ENCODE assay signal across 23 mouse cellular contexts in the genomic region with DNA sequence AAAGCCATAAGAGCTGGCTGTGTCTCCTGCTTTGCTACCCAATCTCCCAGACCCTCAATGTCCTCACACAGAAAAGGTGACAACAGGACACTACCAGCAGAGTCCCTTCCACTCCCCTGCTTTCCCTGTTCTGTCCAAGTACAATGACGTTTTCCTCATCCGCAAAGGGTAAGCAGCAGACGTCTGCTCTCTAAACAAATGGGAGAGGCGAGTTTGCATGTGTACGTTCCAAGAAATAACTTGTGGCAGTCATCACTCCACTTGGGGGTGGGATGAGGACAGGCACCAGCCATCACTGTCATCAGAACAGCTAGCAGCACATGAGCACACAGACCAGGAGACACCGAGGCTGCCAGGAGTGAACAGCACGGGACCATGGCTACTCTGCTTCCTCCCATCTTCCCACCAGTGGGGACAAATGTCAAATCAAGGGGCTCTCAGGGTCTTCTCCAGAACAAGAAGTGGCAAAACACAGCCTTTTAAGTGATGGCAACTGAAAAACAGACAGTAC. TPM values are rescaled to one million over a fixed set of nuclear protein-coding genes. Genes with fewer than 3 reads are reported as not detected.
DNase-seq lines count a peak whose midpoint lies in the region; ATAC-seq and TF ChIP-seq lines count a peak whose summit lies in the region.
"Had no signal": no experiment of that assay in that cellular context is flagged by ENCODE, and none has a peak within 500 bp of the region (broad histone marks: within the 10 kb centered on the region; RNA-seq: fewer than 3 reads in every experiment).

No protein-coding gene starts in this region.

- H3K9me3 ChIP-seq in forebrain, postnatal 0 days (ENCODE audit: low read length): no peaks in the 10 kb centered on the region
- no peaks in the 10 kb centered on the region for H3K9me3 ChIP-seq in forebrain, embryonic 10.5 days
- no peaks in the 10 kb centered on the region for H3K9me3 ChIP-seq in heart, embryonic 14.5 days (ENCODE audit: control insufficient read depth, low read length)
- H3K9me3 ChIP-seq in midbrain, embryonic 11.5 days (ENCODE audit: control insufficient read depth, low read length): no peaks in the 10 kb centered on the region
- H3K9me3 ChIP-seq in midbrain, embryonic 14.5 days (ENCODE audit: control insufficient read depth, low read length): no peaks in the 10 kb centered on the region
- H3K9me3 ChIP-seq: forebrain, embryonic 12.5 days; hindbrain, embryonic 12.5 days; kidney, embryonic 15.5 days; limb, embryonic 13.5 days; liver, embryonic 13.5 days; midbrain, embryonic 10.5 days had no signal

- H3K27me3 ChIP-seq in forebrain, postnatal 0 days (ENCODE audit: insufficient read depth, low read length): peaks cover 4% of the 10 kb centered on the region; the same call in 1 of the 2 replicates
- H3K27me3 ChIP-seq in forebrain, embryonic 10.5 days (ENCODE audit: poor library complexity, severe bottlenecking): peaks cover 56% of the 10 kb centered on the region
- no peaks in the 10 kb centered on the region for H3K27me3 ChIP-seq in heart, embryonic 14.5 days (ENCODE audit: control insufficient read depth, insufficient read depth, low read length)
- peaks cover 18% of the 10 kb centered on the region for H3K27me3 ChIP-seq in midbrain, embryonic 11.5 days (ENCODE audit: control insufficient read depth, insufficient read depth, low read length)
- peaks cover 13% of the 10 kb centered on the region for H3K27me3 ChIP-seq in midbrain, embryonic 14.5 days (ENCODE audit: control insufficient read depth, insufficient read depth, low read length)

- H3K36me3 ChIP-seq in forebrain, postnatal 0 days (ENCODE audit: insufficient read depth): no peaks in the 10 kb centered on the region
- H3K36me3 ChIP-seq in forebrain, embryonic 10.5 days (replicated peaks): no peaks in the 10 kb centered on the region
- H3K36me3 ChIP-seq in heart, embryonic 14.5 days (ENCODE audit: control insufficient read depth, insufficient read depth, low read length): no peaks in the 10 kb centered on the region
- no peaks in the 10 kb centered on the region for H3K36me3 ChIP-seq in midbrain, embryonic 11.5 days (ENCODE audit: control insufficient read depth, insufficient read depth, low read length)
- H3K36me3 ChIP-seq in midbrain, embryonic 14.5 days (ENCODE audit: control insufficient read depth, insufficient read depth, low read length): no peaks in the 10 kb centered on the region
- H3K36me3 ChIP-seq: forebrain, embryonic 12.5 days; hindbrain, embryonic 12.5 days; kidney, embryonic 15.5 days; limb, embryonic 13.5 days; liver, embryonic 13.5 days; midbrain, embryonic 10.5 days had no signal

- no peak overlapping the region for H3K4me3 ChIP-seq in forebrain, postnatal 0 days (ENCODE audit: low read depth, low read length)
- no peak overlapping the region for H3K4me3 ChIP-seq in forebrain, embryonic 10.5 days
- H3K4me3 ChIP-seq in heart, embryonic 14.5 days (ENCODE audit: control insufficient read depth in 1 of 2, insufficient read depth in 1 of 2, low read depth in 1 of 2, low read length in 2 of 2): no peak overlapping the region
- no peak overlapping the region for H3K4me3 ChIP-seq in midbrain, embryonic 11.5 days (ENCODE audit: low read depth, low read length)
- H3K4me3 ChIP-seq in midbrain, embryonic 14.5 days (replicated peaks; ENCODE audit: low read depth, low read length): no peak overlapping the region
- H3K4me3 ChIP-seq: forebrain, embryonic 12.5 days; hindbrain, embryonic 12.5 days; kidney, embryonic 15.5 days; limb, embryonic 13.5 days; liver, embryonic 13.5 days; midbrain, embryonic 10.5 days had no signal

- no peak overlapping the region for H3K9ac ChIP-seq in forebrain, postnatal 0 days
- H3K9ac ChIP-seq in heart, embryonic 14.5 days (ENCODE audit: low read length): 0 out of 2 replicates have a peak overlapping the region, but pooled peaks have one; percentile 21
- H3K9ac ChIP-seq in midbrain, embryonic 11.5 days (ENCODE audit: low read length): no peak overlapping the region
- no peak overlapping the region for H3K9ac ChIP-seq in midbrain, embryonic 14.5 days (replicated peaks; ENCODE audit: low read length)
- H3K9ac ChIP-seq: forebrain, embryonic 12.5 days; hindbrain, embryonic 12.5 days; kidney, embryonic 15.5 days; limb, embryonic 13.5 days; liver, embryonic 13.5 days had no signal

- no peak for TF ChIP-seq CTCF in forebrain, postnatal 0 days (IDR thresholded peaks at IDR 0.05; ENCODE audit: low read depth)

- H3K4me1 ChIP-seq in forebrain, postnatal 0 days (ENCODE audit: insufficient read depth): peaks cover 7% of the 10 kb centered on the region; the same call in 1 of the 2 replicates
- H3K4me1 ChIP-seq in forebrain, embryonic 10.5 days: peaks cover 34% of the 10 kb centered on the region
- peaks cover 17 to 22% of the 10 kb centered on the region in 2 experiments for H3K4me1 ChIP-seq in heart, embryonic 14.5 days (ENCODE audit: control insufficient read depth in 2 of 2, insufficient read depth in 2 of 2, low read length in 2 of 2)
- H3K4me1 ChIP-seq in midbrain, embryonic 11.5 days (ENCODE audit: control insufficient read depth, insufficient read depth, low read length): peaks cover under 1% of the 10 kb centered on the region; the same call in 1 of the 2 replicates
- no peaks in the 10 kb centered on the region for H3K4me1 ChIP-seq in midbrain, embryonic 14.5 days (ENCODE audit: control insufficient read depth, insufficient read depth, low read length)

- ATAC-seq in forebrain, postnatal 0 days: peak; percentile 30; the same call in 1 of the 2 replicates
- no peak for ATAC-seq in heart, embryonic 14.5 days (ENCODE audit: insufficient number of reproducible peaks, insufficient read depth, low FRiP score, low read depth)
- no peak for ATAC-seq in midbrain, embryonic 11.5 days (ENCODE audit: low FRiP score)
- no peak for ATAC-seq in midbrain, embryonic 14.5 days (ENCODE audit: low FRiP score, low TSS enrichment)
- no peak for ATAC-seq in erythroid progenitor cell, adult 5-6 weeks (replicated peaks; ENCODE audit: low FRiP score, poor library complexity, severe bottlenecking)
- ATAC-seq: activated CD4-positive, CD25-positive, alpha-beta regulatory T cell, adult 4 months had no signal

- H3K27ac ChIP-seq in forebrain, postnatal 0 days (ENCODE audit: low read depth, low read length): no peak overlapping the region
- H3K27ac ChIP-seq in forebrain, embryonic 10.5 days: no peak overlapping the region
- no peak overlapping the region for H3K27ac ChIP-seq in heart, embryonic 14.5 days (replicated peaks in 1 of 2; ENCODE audit: control insufficient read depth in 1 of 2, insufficient read depth in 1 of 2, low read depth in 2 of 2, low read length in 2 of 2)
- H3K27ac ChIP-seq in midbrain, embryonic 11.5 days (ENCODE audit: low read depth, low read length): no peak overlapping the region
- H3K27ac ChIP-seq in midbrain, embryonic 14.5 days (replicated peaks; ENCODE audit: low read depth, low read length): no peak overlapping the region
- H3K27ac ChIP-seq: forebrain, embryonic 12.5 days; hindbrain, embryonic 12.5 days; kidney, embryonic 15.5 days; limb, embryonic 13.5 days; liver, embryonic 13.5 days; midbrain, embryonic 10.5 days; stomach, postnatal 0 days had no signal

- WGBS in forebrain, postnatal 0 days: 55% methylated on average over 7 of the region's 7 CpGs
- 87% methylated on average over 7 of the region's 7 CpGs for WGBS in forebrain, embryonic 10.5 days
- 41% methylated on average over 7 of the region's 7 CpGs for WGBS in heart, embryonic 14.5 days
- WGBS in midbrain, embryonic 11.5 days: 81% methylated on average over 7 of the region's 7 CpGs
- 72% methylated on average over 7 of the region's 7 CpGs for WGBS in midbrain, embryonic 14.5 days

- no peak overlapping the region for H3K4me2 ChIP-seq in forebrain, postnatal 0 days (ENCODE audit: low read depth)
- H3K4me2 ChIP-seq in heart, embryonic 14.5 days (ENCODE audit: low read length): no peak overlapping the region
- no peak overlapping the region for H3K4me2 ChIP-seq in midbrain, embryonic 11.5 days
- no peak overlapping the region for H3K4me2 ChIP-seq in midbrain, embryonic 14.5 days (ENCODE audit: low read length)
- H3K4me2 ChIP-seq: forebrain, embryonic 12.5 days; hindbrain, embryonic 12.5 days; kidney, embryonic 15.5 days; limb, embryonic 13.5 days; liver, embryonic 13.5 days had no signal

- intact Hi-C loops in heart, postnatal 25 days (cut with DNase I): no loop called here

- DNase-seq in forebrain, postnatal 0 days: no peak
- no peak for DNase-seq in forebrain, embryonic 10.5 days (ENCODE audit: extremely low spot score, low spot score)
- DNase-seq in heart, postnatal 25 days (ENCODE audit: low spot score): no peak
- DNase-seq in midbrain, embryonic 11.5 days (ENCODE audit: low spot score, missing footprints): peak; percentile 72
- DNase-seq in midbrain, embryonic 14.5 days: no peak
- DNase-seq in layer of hippocampus, postnatal 14 days (ENCODE audit: low spot score in 2 of 2): no peak
- DNase-seq: adrenal gland, postnatal 10 days; cerebellum, adult 18-20 months; cerebellum, postnatal 14 days; kidney, adult 11 months; kidney, postnatal 4 days; liver, embryonic 13.5 days; thymus, adult 2 months had no signal

RNA-seq across cellular contexts. Expression of a gene that starts 7.0 kb away (rescaled TPM):
- total RNA-seq in forebrain, postnatal 0 days (2014; rRNA removed): 6.7 and 10.6 TPM in 2 replicates
- 5.3 and 6.3 TPM in 2 replicates for polyA plus RNA-seq in forebrain, postnatal 0 days (2015; fragmentation: Nextera tagmentation; extraction: Ambion mirVana)
- 4.0 and 5.6 TPM in 2 replicates for polyA plus RNA-seq in forebrain, embryonic 10.5 days (2016; fragmentation: Nextera tagmentation; extraction: Ambion mirVana)
- polyA plus RNA-seq in heart, embryonic 14.5 days (2014; fragmentation: Nextera tagmentation; extraction: Ambion mirVana): 22.7 and 27.8 TPM in 2 replicates
- 10 to 100 TPM; 11.5 to 12.9 TPM for total RNA-seq in heart, postnatal 25 days (2021)
- polyA plus RNA-seq in midbrain, embryonic 11.5 days (2014; fragmentation: Nextera tagmentation; extraction: Ambion mirVana): 7.0 and 7.4 TPM in 2 replicates
- 9.6 and 10.1 TPM in 2 replicates for polyA plus RNA-seq in midbrain, embryonic 14.5 days (2014; fragmentation: Nextera tagmentation; extraction: Ambion mirVana)
- total RNA-seq in erythroid progenitor cell, adult 5-6 weeks (2015; ENCODE audit: low replicate concordance): not detected in 2 replicates
- not detected in 2 replicates for total RNA-seq in erythroid progenitor cell, adult 5-6 weeks (2017; ENCODE audit: low replicate concordance)
- total RNA-seq in layer of hippocampus, postnatal 14 days (2021): 10 to 100 TPM; 18.8 to 20.9 TPM
- total RNA-seq: granulocyte monocyte progenitor cell, adult 5-6 weeks had no signal
